Mouse (Mus musculus) adrenal gland, postnatal 25 days (tissue): ENCODE data around the gene Rdh5. TPM values are rescaled to one million over a fixed set of nuclear protein-coding genes. Genes with fewer than 3 reads are reported as not detected.

Experiments
- DNase-seq: peaks from one replicate; pipeline ENCODE4 v3.0.0; 2021; ENCODE audit warnings: mixed read lengths
- long read RNA-seq: library from polyadenylated mRNA; stranded (forward); transcript quantifications from one replicate; pipeline ENCODE4 v2.0.0, GENCODE M21; 2021
- total RNA-seq: library from RNA; stranded (reverse); gene quantifications from 2 replicates; pipeline ENCODE4 v1.2.3, GENCODE M21; 2021

Rdh5 gene
- 7.7 and 15.9 TPM in 2 replicates for total RNA-seq
- long read RNA-seq, transcript Rdh5-201 (5 exons, 1,258 nt): major isoform, 6 of 17 reads
- long read RNA-seq, partial matches to known transcripts: 0 of 17 reads
- long read RNA-seq, other reads (novel, unspliced or antisense): 11 of 17 reads

GRCm38 (mm10) chr10:128922822-128923012 is at the start of gene Rdh5:
Rdh5 (minus strand) TSS chr10:128922888.
- no peak for DNase-seq

DNA sequence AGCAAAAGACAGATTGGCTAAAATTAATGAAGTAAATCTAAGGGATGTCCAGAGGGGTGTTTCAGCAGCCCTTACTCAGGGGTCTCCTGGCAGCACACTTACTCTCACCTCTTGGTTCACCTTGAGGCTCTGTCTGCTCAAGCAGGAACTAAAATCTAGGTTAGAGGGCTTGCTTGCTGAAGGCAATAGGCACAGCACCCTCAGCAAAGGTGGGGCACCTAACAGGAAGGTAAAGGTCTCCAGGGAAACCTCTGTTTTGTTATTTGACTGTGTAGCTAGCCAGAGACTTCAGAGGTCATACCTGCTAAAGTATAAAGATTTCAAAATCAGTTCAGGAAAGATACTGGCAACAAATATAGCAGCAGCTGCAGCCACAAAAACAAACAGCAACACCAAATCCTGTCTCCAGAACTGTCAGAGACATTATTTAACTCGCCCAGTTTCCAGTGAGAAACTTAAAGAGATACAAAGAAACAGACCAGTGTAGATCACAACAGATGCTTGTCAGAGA is 48.1 kb upstream of the Rdh5 start:
- no peak for DNase-seq

DNA sequence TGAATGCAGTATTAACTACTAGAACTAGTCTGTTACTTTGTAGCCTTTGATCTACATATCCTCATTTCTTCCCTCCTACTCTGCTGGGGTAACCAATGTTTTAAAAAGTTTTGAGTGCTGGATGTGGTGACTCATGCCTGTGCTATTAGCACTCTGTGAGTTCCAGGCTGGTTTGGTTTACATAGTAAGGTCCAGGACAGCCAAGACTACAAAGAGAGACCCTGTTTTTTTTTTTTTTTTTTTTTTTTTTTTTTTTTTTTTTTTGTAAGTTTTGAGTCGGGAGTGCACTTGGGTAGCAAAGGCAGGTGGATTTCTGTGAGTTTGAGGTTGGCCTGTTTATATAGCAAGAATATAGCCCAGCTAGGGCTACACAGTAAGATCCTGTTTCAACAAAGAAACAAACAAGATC is 45.7 kb upstream of the Rdh5 start:
- DNase-seq: no peak

- DNase-seq: no peak
Observed at GRCm38 (mm10) chr10:128965871-128966270, 43.2 kb upstream of the Rdh5 start.

- no peak for DNase-seq
Observed at GRCm38 (mm10) chr10:128964961-128965360, 42.3 kb upstream of the Rdh5 start.

- DNase-seq: no peak
Observed at GRCm38 (mm10) chr10:128960590-128961584, 38.2 kb upstream of the Rdh5 start, which contains the start of gene Mettl7b. Mettl7b (minus strand) TSS chr10:128960988.

DNA sequence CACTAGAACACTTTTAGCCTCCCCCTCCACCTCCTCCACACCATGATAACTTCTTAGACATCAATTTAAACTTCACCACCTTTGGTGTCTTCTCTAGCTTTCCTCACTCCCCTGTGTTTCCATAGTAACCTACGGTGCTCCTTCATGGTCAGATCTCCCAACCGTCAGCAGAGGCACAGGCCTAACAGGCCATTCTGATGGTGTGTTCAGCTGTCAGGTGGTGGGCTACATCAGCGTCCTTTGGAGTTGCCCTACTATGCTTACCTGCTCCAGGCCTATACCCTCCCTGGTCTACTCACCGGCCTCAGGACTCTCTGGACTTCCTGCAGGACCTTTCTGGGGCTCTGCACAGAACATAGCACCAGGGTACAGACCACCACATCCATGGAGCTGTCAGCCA is 37.5 kb upstream of the Rdh5 start:
- no peak for DNase-seq

GRCm38 (mm10) chr10:128958340-128958739 is 35.7 kb upstream of the Rdh5 start:
- no peak for DNase-seq

GRCm38 (mm10) chr10:128950208-128950887 is 27.7 kb upstream of the Rdh5 start:
- no peak for DNase-seq

DNA sequence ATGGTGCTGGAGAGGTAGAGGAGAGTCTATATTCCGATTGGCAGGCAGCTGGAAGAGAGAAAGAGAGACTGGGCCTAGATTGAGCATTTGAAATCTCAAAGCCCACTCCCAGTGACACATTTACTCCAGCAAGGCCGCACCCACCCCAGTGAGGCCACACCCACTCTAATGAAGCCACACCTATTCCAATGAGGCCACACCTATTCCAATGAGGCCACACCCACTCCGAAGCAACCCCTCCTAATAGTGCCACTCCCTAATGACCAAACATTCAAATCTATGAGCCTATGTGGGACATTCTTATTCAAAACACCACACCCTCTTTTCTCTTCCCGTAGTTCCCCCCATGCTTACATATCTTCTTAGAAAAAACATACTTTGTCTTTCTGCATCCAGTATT is 24.8 kb upstream of the Rdh5 start:
- DNase-seq: no peak

DNA sequence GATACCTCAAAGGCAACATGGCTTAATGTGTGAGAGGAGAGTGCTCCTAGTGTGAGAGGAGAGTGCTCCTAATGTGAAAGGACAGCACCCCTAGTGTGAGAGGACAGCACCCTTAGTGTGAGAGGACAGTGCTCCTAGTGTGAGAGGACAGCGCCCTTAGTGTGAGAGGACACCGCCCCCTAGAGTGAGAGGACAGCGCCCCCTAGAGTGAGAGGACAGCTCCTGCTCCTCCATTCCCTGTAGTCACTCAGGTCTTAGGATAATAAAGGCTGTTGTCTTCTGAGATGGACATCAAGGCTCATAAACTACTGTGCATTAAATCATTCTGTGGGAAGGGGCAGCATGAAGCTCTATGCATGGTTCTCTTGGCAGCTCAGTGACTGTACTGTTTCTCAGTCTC is 23.0 kb upstream of the Rdh5 start:
- peak; percentile 51 for DNase-seq

GRCm38 (mm10) chr10:128940475-128941061 is 17.9 kb upstream of the Rdh5 start:
- DNase-seq: no peak

DNA sequence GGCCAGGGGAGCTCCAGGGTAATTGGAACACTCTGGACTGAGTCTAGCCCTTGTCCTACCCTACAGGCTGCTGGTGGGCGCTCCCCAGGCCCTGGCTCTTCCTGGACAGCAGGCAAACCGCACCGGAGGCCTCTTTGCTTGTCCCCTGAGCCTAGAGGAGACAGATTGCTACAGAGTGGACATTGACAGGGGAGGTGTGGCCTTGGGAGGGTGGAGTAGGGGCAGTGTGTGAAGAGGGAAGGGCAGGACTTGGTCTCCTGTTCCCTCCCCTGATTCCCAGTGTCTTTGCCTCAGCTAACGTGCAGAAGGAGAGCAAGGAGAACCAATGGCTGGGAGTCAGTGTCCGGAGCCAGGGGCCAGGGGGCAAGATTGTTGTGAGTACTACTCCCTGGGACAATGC is 16.3 kb upstream of the Rdh5 start:
- DNase-seq: no peak

GRCm38 (mm10) chr10:128938457-128938856 is 15.8 kb upstream of the Rdh5 start:
- DNase-seq: peak; percentile 71

DNA sequence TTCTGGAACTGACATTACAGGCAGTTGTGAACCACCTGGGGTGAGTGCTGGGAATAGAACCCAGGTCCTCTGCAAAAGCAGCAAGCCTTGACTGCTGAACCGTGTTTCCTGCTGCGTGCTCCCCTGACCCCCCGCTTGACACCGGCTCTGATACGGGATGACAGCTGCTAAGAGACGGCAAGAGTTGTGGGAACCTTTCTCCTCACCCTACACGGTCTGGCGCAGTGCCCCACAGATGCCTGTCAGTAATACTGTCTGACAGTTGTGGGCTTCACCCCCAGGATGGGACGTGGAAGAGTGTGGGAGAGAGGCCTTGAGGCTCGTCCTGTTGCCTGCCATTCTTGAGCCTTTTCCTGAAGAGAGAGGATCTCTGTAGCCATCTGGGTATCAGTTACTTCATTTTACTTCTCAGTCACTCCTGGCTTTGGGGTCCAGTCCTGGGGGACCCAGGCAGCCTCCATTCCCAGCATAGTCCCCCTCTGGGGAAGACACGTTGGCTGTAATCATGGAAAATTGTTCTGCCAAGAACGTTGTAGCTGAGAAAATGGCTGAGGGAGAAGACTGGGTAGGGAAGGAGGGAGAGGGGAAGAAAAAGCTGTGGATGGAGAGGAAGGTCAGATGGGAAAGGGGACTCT is 15.2 kb upstream of the Rdh5 start:
- no peak for DNase-seq

DNA sequence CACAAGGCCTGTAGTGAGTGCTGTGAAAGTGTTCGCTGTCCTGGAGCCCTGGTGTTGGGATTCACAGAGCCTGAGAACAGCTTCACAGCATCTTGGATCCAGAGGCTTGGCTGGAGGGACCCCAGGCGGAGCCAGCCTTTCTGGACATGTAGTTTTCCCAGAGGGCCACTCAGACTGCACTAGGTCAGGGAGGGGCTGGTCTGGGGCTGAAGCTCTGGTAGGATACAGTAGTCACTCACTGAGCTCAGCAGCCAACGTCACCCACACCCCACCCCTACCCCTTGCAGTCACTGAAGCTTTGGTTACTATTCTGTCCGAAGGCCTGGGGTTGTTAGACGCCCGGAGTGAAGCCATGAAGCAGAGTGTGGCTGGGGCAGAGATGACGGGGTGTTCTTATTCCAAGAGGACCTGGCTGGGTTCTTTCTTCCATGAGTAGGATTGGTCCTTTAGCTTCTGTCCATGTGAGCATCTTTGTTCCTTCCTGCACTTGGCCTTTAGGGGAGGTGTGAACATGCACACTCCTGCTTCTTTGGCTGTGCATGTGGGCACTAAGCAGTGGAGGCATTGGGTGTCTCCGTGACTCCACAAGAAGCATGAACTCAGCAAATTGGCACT is 13.2 kb upstream of the Rdh5 start:
- DNase-seq: no peak

- no peak for DNase-seq
Observed at GRCm38 (mm10) chr10:128934997-128935787, 12.5 kb upstream of the Rdh5 start.

GRCm38 (mm10) chr10:128933976-128934721 is 11.5 kb upstream of the Rdh5 start:
- no peak for DNase-seq

DNA sequence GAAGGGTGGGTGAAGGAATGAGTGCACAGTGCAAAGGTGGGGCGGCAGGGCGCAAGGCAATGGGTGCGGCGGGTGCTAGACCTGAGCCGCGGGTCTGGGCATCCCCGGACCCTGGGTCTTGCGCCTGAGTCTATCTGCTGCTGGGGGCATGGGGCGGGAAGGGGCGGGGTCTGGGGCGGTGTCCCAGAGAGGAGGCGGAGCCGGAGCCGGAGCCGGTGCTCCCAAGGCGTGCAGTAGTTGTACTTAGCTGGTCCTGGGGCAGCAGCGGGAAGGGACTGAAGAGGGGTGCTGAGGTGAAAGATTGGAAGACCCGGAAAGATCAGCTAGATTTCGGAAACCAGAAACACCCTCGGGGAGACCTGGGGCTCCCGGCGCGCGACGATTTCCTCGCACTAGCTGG is 10.9 kb upstream of the Rdh5 start, which contains the start of gene Itga7:
Gene Itga7 (plus strand): TSS at position 245 of the 400 bp plus-strand sequence.
- DNase-seq: peak; percentile 61

GRCm38 (mm10) chr10:128931441-128931840 is 8.8 kb upstream of the Rdh5 start:
- no peak for DNase-seq
